Mouse (Mus musculus) right cerebral cortex, postnatal 25 days (tissue): ENCODE measurements around the gene Cbfa2t2.

Experiments used
- DNase-seq: peaks from one replicate; pipeline ENCODE4 v3.0.0; 2022

Cbfa2t2 gene

GRCm38 (mm10) chr2:154570666-154571065, 134.4 kb downstream of the Cbfa2t2 start:
- DNase-seq = peak; percentile 1

DNA sequence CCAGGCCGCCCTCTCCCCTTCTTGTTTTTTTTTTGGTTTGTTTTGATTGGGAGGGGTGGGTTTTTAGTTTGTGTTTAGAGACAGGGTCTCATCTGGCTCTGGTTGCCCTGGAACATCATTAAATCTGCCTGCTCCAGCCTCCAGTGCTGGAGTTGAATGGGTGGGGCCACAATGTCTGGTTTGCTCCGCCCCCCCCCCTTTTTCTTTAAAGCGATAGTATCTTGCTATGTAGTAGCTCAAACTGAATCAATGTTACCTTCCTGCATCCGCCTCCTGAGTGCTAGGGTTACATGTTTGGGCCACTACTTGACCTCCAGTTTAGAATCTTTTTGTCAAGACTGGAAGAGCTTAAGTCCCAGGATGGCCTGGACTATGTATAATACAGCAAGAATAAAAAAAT, 135.0 kb downstream of the Cbfa2t2 start:
- no peak for DNase-seq

DNA sequence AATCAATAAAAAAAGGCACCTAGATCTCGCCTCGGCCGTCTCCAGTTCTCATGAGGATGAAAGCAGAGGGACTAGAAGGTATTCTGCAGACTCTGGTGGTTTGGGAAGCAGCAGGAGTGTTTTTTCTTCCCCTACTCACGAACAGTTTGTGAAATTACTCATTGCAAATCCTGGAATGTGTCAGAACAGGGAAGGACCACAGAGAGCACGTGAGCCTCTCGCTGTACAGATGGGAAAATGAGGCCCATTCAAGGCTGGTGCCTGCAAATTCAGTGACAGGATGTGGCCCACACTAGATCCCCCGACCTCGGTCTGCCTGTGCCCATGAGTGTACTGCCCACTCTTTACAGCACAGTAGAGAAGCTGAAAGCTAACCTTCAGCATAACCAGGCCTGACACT, 135.7 kb downstream of the Cbfa2t2 start:
- DNase-seq = no peak

DNA sequence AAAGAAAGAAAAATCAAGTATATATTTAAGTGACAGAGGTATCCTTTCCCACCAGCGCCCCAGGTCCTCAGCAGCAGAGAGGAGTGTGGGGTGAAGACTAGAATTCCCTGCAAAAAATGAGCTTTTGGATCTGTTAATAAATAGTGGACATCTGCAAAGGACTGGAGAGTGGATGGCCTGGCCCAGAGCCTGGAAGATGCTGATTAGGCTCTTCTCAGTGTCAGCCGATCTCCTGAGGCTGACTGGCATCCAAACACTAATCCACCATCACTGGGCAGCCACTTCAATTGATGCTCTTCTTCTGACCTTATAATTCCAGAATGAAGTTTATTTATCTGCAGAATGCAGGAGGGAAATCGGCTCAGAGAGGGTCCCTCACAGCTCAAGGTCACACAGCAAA, 136.7 kb downstream of the Cbfa2t2 start:
- no peak for DNase-seq

DNA sequence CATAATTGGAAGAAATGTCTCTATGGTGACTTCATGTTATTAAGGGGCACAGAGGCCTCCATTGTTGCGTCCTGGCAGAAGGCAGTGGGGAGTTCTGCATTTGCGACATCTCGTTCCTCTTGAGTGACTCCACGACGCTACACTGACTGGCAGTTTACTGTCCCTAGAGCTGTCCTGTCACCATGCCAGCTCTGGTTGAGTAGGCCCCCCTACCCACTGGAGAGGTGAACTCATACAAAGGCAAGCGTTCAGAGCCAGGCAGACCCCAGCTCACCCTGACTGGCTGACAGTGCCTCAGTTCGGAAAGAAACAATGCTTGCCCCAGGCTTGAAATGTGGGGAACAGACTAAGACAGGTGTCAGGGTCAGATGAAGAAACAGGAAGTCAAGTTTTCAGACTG, 138.0 kb downstream of the Cbfa2t2 start:
- DNase-seq = no peak

DNA sequence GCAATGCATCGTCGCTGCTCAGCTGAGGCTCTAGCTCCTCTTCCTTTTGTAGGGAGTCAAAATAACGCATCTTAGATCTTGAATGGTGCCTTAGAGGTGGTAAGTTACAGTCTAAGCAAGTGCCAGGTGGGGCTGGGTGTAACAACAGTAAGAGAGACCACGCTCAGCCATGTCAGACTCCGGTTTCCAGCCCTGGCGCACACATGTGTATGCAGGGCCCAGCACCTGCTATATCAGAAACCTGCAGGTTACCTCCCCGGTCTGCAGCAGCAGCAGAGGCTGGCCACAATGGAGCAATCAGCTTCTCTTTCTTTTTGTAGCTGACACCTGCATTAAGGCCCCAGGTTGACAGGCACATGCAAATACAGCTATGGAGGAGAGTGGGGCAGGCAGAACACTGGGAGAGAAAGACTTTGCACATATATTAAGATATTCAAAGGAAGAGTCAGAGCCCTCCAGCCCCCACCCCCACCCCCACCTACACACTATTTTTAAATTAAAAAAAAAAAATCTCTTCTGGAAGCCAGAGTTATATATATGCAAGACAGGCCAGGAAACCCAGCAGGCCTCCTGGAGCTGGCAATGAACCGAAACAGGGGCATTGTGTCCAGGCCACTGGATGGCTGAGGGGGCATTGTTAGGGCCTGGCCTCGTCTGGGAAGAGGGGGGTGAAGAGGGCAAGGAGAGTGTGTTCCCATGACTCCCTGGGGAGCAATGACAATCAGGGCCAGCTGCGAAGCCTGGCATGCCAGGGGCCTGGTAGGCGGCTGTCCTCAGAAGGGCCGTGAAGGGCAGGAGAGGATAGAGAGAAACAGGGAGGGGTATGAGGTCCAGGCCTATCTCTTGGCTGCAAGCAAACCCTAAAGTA, 140.8 kb downstream of the Cbfa2t2 start:
- no peak for DNase-seq

- DNase-seq = no peak
Observed at GRCm38 (mm10) chr2:154577744-154578067, 141.4 kb downstream of the Cbfa2t2 start.

- no peak for DNase-seq
Observed at GRCm38 (mm10) chr2:154580586-154580985, 144.3 kb downstream of the Cbfa2t2 start.

GRCm38 (mm10) chr2:154581421-154581820, 145.1 kb downstream of the Cbfa2t2 start:
- no peak for DNase-seq

- DNase-seq = peak; percentile 93
Observed at GRCm38 (mm10) chr2:154583906-154584872, 147.9 kb downstream of the Cbfa2t2 start.

DNA sequence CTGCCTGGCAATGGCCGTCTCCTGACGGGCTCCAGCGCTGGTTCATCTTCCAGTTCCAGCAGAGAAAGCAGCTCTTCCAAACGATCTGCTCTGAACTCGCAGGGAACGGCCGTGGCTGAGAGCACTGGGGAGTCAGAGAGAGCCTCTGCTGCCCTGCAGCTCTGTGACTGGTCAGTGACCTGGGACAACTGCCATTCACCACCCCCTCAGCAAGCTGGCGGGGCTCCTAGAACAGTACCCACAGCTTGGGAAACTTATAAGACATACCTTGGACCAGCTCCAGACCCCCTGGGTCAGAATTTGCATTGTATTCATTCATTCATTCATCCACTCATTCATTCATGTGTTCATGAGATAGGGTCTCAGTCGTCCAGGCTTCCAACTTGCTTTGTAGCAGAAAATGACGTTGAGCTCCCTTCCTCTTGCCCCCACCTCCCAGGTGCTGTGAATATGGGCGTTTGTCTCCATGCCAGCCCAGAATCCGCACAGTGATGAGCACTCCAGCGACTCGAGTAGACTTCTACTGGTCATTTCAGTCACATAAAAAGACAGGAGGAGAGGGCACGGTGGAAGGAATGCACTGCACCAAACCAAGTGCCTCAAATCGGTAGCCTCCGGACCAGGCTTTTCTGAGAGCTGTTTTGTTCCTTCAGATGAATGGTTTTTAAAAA, 148.8 kb downstream of the Cbfa2t2 start:
- no peak for DNase-seq

DNA sequence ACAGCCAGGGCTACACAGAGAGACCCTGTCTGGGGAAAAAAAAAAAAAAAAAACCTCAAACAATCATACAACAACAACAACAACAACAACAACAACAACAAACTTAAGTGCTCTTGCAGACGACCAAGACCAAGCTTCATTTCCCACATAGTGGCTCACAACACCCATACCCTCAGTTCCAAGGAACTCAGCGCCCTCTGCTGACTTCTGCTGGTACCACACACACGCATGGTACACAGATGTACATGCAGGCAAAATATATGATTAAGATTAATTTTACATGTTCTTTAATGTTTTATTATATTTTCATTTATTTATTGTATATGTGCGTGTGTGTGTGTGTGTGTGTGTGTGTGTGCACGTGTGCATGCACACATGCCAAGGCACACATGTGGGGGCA, 150.1 kb downstream of the Cbfa2t2 start:
- no peak for DNase-seq
